Mouse (Mus musculus): ENCODE results near the gene Rb1. TPM values are rescaled to one million over a fixed set of nuclear protein-coding genes. Genes with fewer than 3 reads are reported as not detected.
A peak's percentile ranks its signal among the peaks of the same experiment; 100 is the strongest.

Gene Rb1
- polyA plus RNA-seq, 1 experiment from 2014 or later: 15.1 TPM

DNA sequence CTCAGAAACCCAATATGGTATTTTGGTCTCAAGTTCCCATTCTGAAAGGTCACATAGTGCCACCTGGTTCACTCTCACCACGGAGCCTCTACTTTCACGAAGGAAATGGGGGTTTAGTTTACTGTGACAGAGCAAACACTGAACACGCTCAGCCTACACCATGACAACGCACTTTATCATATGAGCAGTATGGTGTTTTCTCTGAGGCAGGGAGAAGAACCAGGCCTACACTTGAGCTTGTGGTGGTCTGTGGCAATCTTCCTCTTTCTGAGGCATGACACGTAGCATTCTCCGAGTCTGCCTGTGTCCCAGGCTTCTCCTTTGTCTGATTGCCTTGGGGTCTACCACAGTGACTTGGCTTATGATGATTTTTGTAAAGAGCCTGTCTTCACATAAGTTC is 149.8 kb downstream of the Rb1 start:
- H3K4me3 ChIP-seq (ENCODE audit: low read depth, low read length): no peak overlapping the region
- no peak overlapping the region for H3K9ac ChIP-seq (ENCODE audit: low read depth, low read length)
- H3K36me3 ChIP-seq (ENCODE audit: control insufficient read depth, insufficient read depth): peaks cover 32% of the 10 kb centered on the region
- ATAC-seq: no peak
- H3K4me1 ChIP-seq (replicated peaks; ENCODE audit: control insufficient read depth, insufficient read depth, low read length): 0 out of 2 replicates have a peak, but pooled peaks cover 4% of the 10 kb centered on the region
- H3K9me3 ChIP-seq (ENCODE audit: control insufficient read depth): no peaks in the 10 kb centered on the region
- WGBS: 79% methylated on average over 6 of the region's 6 CpGs
- H3K27me3 ChIP-seq (replicated peaks; ENCODE audit: control insufficient read depth, insufficient read depth, low read length): no peaks in the 10 kb centered on the region
- no peak for TF ChIP-seq CTCF (IDR thresholded peaks at IDR 0.05; ENCODE audit: low read depth)
- H3K27ac ChIP-seq (ENCODE audit: low read depth, low read length): no peak overlapping the region
- no peak overlapping the region for H3K4me2 ChIP-seq (replicated peaks; ENCODE audit: low read depth)

- Histone ChIP-seq H3K4me1 (replicated peaks; ENCODE audit: control insufficient read depth, insufficient read depth, low read length) (0 out of 2 replicates have a peak, but pooled peaks cover 4% of the 10 kb centered on the region), H3K9me3 (ENCODE audit: control insufficient read depth) (no peaks in the 10 kb centered on the region), H3K9ac (ENCODE audit: low read depth, low read length) (no peak overlapping the region), H3K4me2 (replicated peaks; ENCODE audit: low read depth) (no peak overlapping the region), H3K4me3 (ENCODE audit: low read depth, low read length) (no peak overlapping the region), H3K36me3 (ENCODE audit: control insufficient read depth, insufficient read depth) (peaks cover 32% of the 10 kb centered on the region), H3K27me3 (replicated peaks; ENCODE audit: control insufficient read depth, insufficient read depth, low read length) (no peaks in the 10 kb centered on the region), H3K27ac (ENCODE audit: low read depth, low read length) (no peak overlapping the region)
- 91% methylated on average over 1 of the region's 1 CpGs for WGBS
- ATAC-seq: no peak
- no peak for TF ChIP-seq CTCF (IDR thresholded peaks at IDR 0.05; ENCODE audit: low read depth)
Observed at GRCm38 (mm10) chr14:73175031-73175430, 150.6 kb downstream of the Rb1 start.

DNA sequence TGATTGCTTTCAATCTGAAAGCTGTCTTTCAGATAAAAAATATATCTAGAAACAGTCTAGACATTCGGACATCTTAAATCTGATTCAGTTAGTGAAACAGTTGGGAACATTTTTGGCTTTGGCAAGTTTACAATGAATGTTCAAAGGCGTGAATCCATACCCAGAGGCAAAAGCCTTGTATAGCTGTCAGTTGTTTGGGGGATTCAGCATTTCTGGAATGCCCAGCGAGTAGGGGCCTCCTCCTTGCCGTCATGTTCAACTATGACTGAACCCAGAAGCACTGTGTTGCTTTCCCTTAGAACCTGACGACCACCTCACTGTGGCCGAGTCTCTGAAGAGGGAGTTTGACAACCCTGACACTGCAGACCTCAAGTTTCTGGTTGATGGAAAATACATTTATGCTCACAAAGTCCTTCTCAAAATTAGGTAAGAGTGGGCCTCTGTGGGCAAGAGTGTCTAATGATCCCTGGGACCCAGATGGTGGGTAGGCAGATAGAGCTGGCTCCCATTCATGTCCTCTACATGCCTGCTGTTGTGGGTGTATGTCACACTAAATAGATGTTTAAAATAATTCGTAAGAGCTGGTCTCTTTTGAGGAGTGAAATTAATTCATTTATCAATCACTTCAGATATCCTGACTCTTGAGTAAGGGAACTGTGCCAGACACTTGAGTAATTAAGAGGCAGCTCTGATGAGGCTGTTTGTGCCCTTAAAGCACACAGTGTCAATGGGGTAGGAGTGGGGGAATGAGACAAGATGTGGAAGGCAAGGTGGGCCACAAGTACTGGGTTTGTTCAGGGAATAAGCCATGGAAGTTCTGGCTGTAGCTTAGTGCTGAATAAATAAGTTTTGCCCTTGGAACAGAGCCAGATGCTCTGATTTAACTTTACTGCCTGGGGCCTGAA is 151.3 kb downstream of the Rb1 start:
- 79% methylated on average over 7 of the region's 7 CpGs for WGBS
- Histone ChIP-seq H3K4me1 (replicated peaks; ENCODE audit: control insufficient read depth, insufficient read depth, low read length) (0 out of 2 replicates have a peak, but pooled peaks cover 4% of the 10 kb centered on the region), H3K27me3 (replicated peaks; ENCODE audit: control insufficient read depth, insufficient read depth, low read length) (no peaks in the 10 kb centered on the region), H3K9ac (ENCODE audit: low read depth, low read length) (no peak overlapping the region), H3K4me2 (replicated peaks; ENCODE audit: low read depth) (no peak overlapping the region), H3K27ac (ENCODE audit: low read depth, low read length) (no peak overlapping the region), H3K4me3 (ENCODE audit: low read depth, low read length) (no peak overlapping the region), H3K36me3 (ENCODE audit: control insufficient read depth, insufficient read depth) (peaks cover 32% of the 10 kb centered on the region), H3K9me3 (ENCODE audit: control insufficient read depth) (no peaks in the 10 kb centered on the region)
- no peak for ATAC-seq
- TF ChIP-seq CTCF (IDR thresholded peaks at IDR 0.05; ENCODE audit: low read depth): no peak

- no peak overlapping the region for H3K9ac ChIP-seq (ENCODE audit: low read depth, low read length)
- peaks cover 32% of the 10 kb centered on the region for H3K36me3 ChIP-seq (ENCODE audit: control insufficient read depth, insufficient read depth)
- ATAC-seq: peak; percentile 48
- no peak overlapping the region for H3K4me2 ChIP-seq (replicated peaks; ENCODE audit: low read depth)
- no peak overlapping the region for H3K4me3 ChIP-seq (ENCODE audit: low read depth, low read length)
- no peaks in the 10 kb centered on the region for H3K9me3 ChIP-seq (ENCODE audit: control insufficient read depth)
- H3K4me1 ChIP-seq (replicated peaks; ENCODE audit: control insufficient read depth, insufficient read depth, low read length): 0 out of 2 replicates have a peak, but pooled peaks cover 4% of the 10 kb centered on the region
- H3K27me3 ChIP-seq (replicated peaks; ENCODE audit: control insufficient read depth, insufficient read depth, low read length): no peaks in the 10 kb centered on the region
- TF ChIP-seq CTCF (IDR thresholded peaks at IDR 0.05; ENCODE audit: low read depth): no peak
- H3K27ac ChIP-seq (ENCODE audit: low read depth, low read length): no peak overlapping the region
- 73% methylated on average over 11 of the region's 11 CpGs for WGBS
Observed at GRCm38 (mm10) chr14:73173662-73174061, 152.0 kb downstream of the Rb1 start.

GRCm38 (mm10) chr14:73172196-73173011 is 153.2 kb downstream of the Rb1 start:
- Histone ChIP-seq H3K4me3 (ENCODE audit: low read depth, low read length) (no peak overlapping the region), H3K9me3 (ENCODE audit: control insufficient read depth) (no peaks in the 10 kb centered on the region), H3K9ac (ENCODE audit: low read depth, low read length) (no peak overlapping the region), H3K27me3 (replicated peaks; ENCODE audit: control insufficient read depth, insufficient read depth, low read length) (no peaks in the 10 kb centered on the region), H3K4me2 (replicated peaks; ENCODE audit: low read depth) (no peak overlapping the region), H3K27ac (ENCODE audit: low read depth, low read length) (no peak overlapping the region), H3K4me1 (replicated peaks; ENCODE audit: control insufficient read depth, insufficient read depth, low read length) (0 out of 2 replicates have a peak, but pooled peaks cover 4% of the 10 kb centered on the region), H3K36me3 (ENCODE audit: control insufficient read depth, insufficient read depth) (peaks cover 29% of the 10 kb centered on the region)
- 83% methylated on average over 12 of the region's 12 CpGs for WGBS
- ATAC-seq: no peak
- TF ChIP-seq CTCF (IDR thresholded peaks at IDR 0.05; ENCODE audit: low read depth): no peak
